Mouse (Mus musculus) ovary, adult 18-20 months (tissue): ENCODE measurements at regions not wholly inside any gene's neighbourhood (a gene's known extent, or its start where the extent isn't known, plus 50 kb on each side); places are given as distances from the start of the nearest gene placed in this dataset.

Experiments
- DNase-seq: peaks from one replicate; pipeline ENCODE4 v3.0.0; 2022; ENCODE audit warnings: low spot score, mixed read lengths

GRCm38 (mm10) chr17:15194894-15195461 is 153.6 kb upstream of the Gm3448 start:
- no peak for DNase-seq

- DNase-seq = no peak
Measured at GRCm38 (mm10) chr17:15193831-15194230, 152.5 kb upstream of the Gm3448 start.

- DNase-seq = no peak
Measured at GRCm38 (mm10) chr17:15192840-15193239, 151.5 kb upstream of the Gm3448 start.

GRCm38 (mm10) chr17:15185217-15185616 is 143.9 kb upstream of the Gm3448 start:
- DNase-seq = no peak

- DNase-seq = no peak
Measured at GRCm38 (mm10) chr17:15183800-15184199, 142.5 kb upstream of the Gm3448 start.

- no peak for DNase-seq
Measured at GRCm38 (mm10) chr17:15182105-15182504, 140.8 kb upstream of the Gm3448 start.

GRCm38 (mm10) chr17:15180223-15180860 is 139.0 kb upstream of the Gm3448 start:
- no peak for DNase-seq

GRCm38 (mm10) chr17:15179411-15179951 is 138.1 kb upstream of the Gm3448 start:
- no peak for DNase-seq

GRCm38 (mm10) chr17:15177390-15177789 is 136.1 kb upstream of the Gm3448 start:
- no peak for DNase-seq

GRCm38 (mm10) chr17:15174354-15174953 is 133.1 kb upstream of the Gm3448 start:
- DNase-seq = no peak

GRCm38 (mm10) chr17:15167927-15168326 is 126.6 kb upstream of the Gm3448 start:
- DNase-seq = no peak

- no peak for DNase-seq
Measured at GRCm38 (mm10) chr17:15157693-15158333, 116.5 kb upstream of the Gm3448 start.

- DNase-seq = no peak
Measured at GRCm38 (mm10) chr17:15152996-15153735, 111.8 kb upstream of the Gm3448 start.

GRCm38 (mm10) chr17:15152477-15152876 is 111.1 kb upstream of the Gm3448 start:
- DNase-seq = no peak

- DNase-seq = no peak
Measured at GRCm38 (mm10) chr17:15151695-15152094, 110.4 kb upstream of the Gm3448 start.

GRCm38 (mm10) chr17:15146607-15147006 is 105.3 kb upstream of the Gm3448 start:
- no peak for DNase-seq

- no peak for DNase-seq
Measured at GRCm38 (mm10) chr17:15145191-15145968, 104.0 kb upstream of the Gm3448 start.

- no peak for DNase-seq
Measured at GRCm38 (mm10) chr17:15140391-15140790, 99.1 kb upstream of the Gm3448 start.
